Mouse (Mus musculus) embryonic facial prominence, embryonic 14.5 days (tissue): ENCODE results near the gene Cox5a. TPM values are rescaled to one million over a fixed set of nuclear protein-coding genes. Genes with fewer than 3 reads are reported as not detected.

Experiments used
- ATAC-seq: fragments of 200-750 bp; cut with Nextera tagmentation; 2 replicates; pipeline ENCODE4 v1.8.0; 2017; ENCODE audit warnings: low read depth, moderate number of reproducible peaks, moderate TSS enrichment
- DNase-seq: peaks from one replicate; pipeline ENCODE4 v3.0.0-alpha.2; 2015; ENCODE audit warnings: low spot score
- H3K27ac ChIP-seq: fragments of 300-500 bp; sonication (generic); replicated peaks from 2 replicates; pipeline ENCODE4 v1.5.1; 2014; ENCODE audit warnings: low read depth, mild to moderate bottlenecking, low read length, moderate library complexity
- H3K27me3 ChIP-seq: fragments of 300-500 bp; sonication (generic); replicated peaks from 2 replicates; pipeline ENCODE4 v1.6.1; 2014; ENCODE audit warnings: low read length; ENCODE audit not compliant: control insufficient read depth, insufficient read depth
- H3K36me3 ChIP-seq: fragments of 300-500 bp; sonication (generic); 2 replicates; pipeline ENCODE4 v1.6.1; 2014; ENCODE audit warnings: low read length, mixed read lengths; ENCODE audit not compliant: control insufficient read depth, insufficient read depth
- H3K4me1 ChIP-seq: fragments of 300-500 bp; sonication (generic); 2 replicates; pipeline ENCODE4 v1.6.1; 2014; ENCODE audit warnings: antibody characterized with exemption, low read length; ENCODE audit not compliant: control insufficient read depth, insufficient read depth
- H3K4me2 ChIP-seq: fragments of 300-500 bp; sonication (generic); 2 replicates; pipeline ENCODE4 v1.6.1; 2014; ENCODE audit warnings: low read depth, mild to moderate bottlenecking, low read length, moderate library complexity, mixed read lengths
- H3K4me3 ChIP-seq: fragments of 300-500 bp; sonication (generic); 2 replicates; pipeline ENCODE4 v1.5.1; 2014; ENCODE audit warnings: low read depth, mild to moderate bottlenecking, low read length
- H3K9ac ChIP-seq: fragments of 300-500 bp; sonication (generic); 2 replicates; pipeline ENCODE4 v1.6.1; 2014; ENCODE audit warnings: low read depth, mild to moderate bottlenecking, low read length, moderate library complexity, mixed read lengths
- H3K9me3 ChIP-seq: fragments of 300-500 bp; sonication (generic); 2 replicates; pipeline ENCODE4 v1.6.1; 2016; ENCODE audit warnings: low read length; ENCODE audit not compliant: control insufficient read depth
- WGBS: fragments of 180-500 bp; shearing (Covaris S2); extraction: QIAGEN DNeasy Blood & Tissue Kit; methylation state at CpG from one replicate; pipeline ENCODE4 v1.1.7; 2014; 5-methylcytosine and 5-hydroxymethylcytosine counted together
- polyA plus RNA-seq: library from polyadenylated mRNA; unstranded; fragments of >200 nt; fragmentation: Nextera tagmentation; extraction: Ambion mirVana; gene quantifications from 2 replicates; pipeline ENCODE4 v1.2.1, GENCODE M21; 2014

The Cox5a gene
- polyA plus RNA-seq, 1 experiment from 2014 or later: 555 TPM

- Histone ChIP-seq H3K4me2 (peak overlapping the region; percentile 76), H3K4me1 (peaks cover 8% of the 10 kb centered on the region), H3K9me3 (no peaks in the 10 kb centered on the region), H3K27ac (peak overlapping the region; percentile 69), H3K9ac (peak overlapping the region; percentile 96), H3K36me3 (no peaks in the 10 kb centered on the region), H3K27me3 (no peaks in the 10 kb centered on the region), H3K4me3 (peak overlapping the region; percentile 95)
- no peak for DNase-seq
- 22% methylated on average over 16 of the region's 16 CpGs for WGBS
- ATAC-seq: peak; percentile 47
Measured at GRCm38 (mm10) chr9:57520375-57521055, 559 bp upstream of the Cox5a start.

GRCm38 (mm10) chr9:57522114-57522860 lies 1.2 kb downstream of the Cox5a start:
- H3K36me3 ChIP-seq: no peaks in the 10 kb centered on the region
- H3K27ac ChIP-seq: 0 out of 2 replicates have a peak overlapping the region, but pooled peaks have one; percentile 13
- H3K4me1 ChIP-seq: peaks cover 8% of the 10 kb centered on the region
- peak overlapping the region; percentile 96 for H3K9ac ChIP-seq
- ATAC-seq (no peak), DNase-seq (no peak)
- H3K27me3 ChIP-seq: no peaks in the 10 kb centered on the region
- WGBS: 37% methylated on average over 7 of the region's 7 CpGs
- H3K4me3 ChIP-seq: peak overlapping the region; percentile 95
- H3K4me2 ChIP-seq: peak overlapping the region; percentile 76
- no peaks in the 10 kb centered on the region for H3K9me3 ChIP-seq

- Histone ChIP-seq H3K27me3 (no peaks in the 10 kb centered on the region), H3K4me3 (no peak overlapping the region), H3K9me3 (no peaks in the 10 kb centered on the region), H3K9ac (no peak overlapping the region), H3K4me2 (peak overlapping the region; percentile 76), H3K36me3 (no peaks in the 10 kb centered on the region), H3K4me1 (peaks cover 8% of the 10 kb centered on the region), H3K27ac (no peak overlapping the region)
- DNase-seq (no peak), ATAC-seq (no peak)
- WGBS: 81% methylated on average over 4 of the region's 4 CpGs
Measured at GRCm38 (mm10) chr9:57522861-57523246, 1.8 kb downstream of the Cox5a start.

- H3K4me2 ChIP-seq: no peak overlapping the region
- no peaks in the 10 kb centered on the region for H3K27me3 ChIP-seq
- no peaks in the 10 kb centered on the region for H3K9me3 ChIP-seq
- no peak for ATAC-seq
- DNase-seq: peak; percentile 77
- H3K27ac ChIP-seq: no peak overlapping the region
- H3K4me3 ChIP-seq: no peak overlapping the region
- WGBS: 80% methylated on average over 1 of the region's 1 CpGs
- no peak overlapping the region for H3K9ac ChIP-seq
- peaks cover 2% of the 10 kb centered on the region; the same call in 1 of the 2 replicates for H3K36me3 ChIP-seq
- peaks cover 8% of the 10 kb centered on the region for H3K4me1 ChIP-seq
Measured at GRCm38 (mm10) chr9:57523754-57524153, 2.7 kb downstream of the Cox5a start.

GRCm38 (mm10) chr9:57524439-57524838 lies 3.4 kb downstream of the Cox5a start:
- ATAC-seq (no peak), DNase-seq (no peak)
- H3K9me3 ChIP-seq: no peaks in the 10 kb centered on the region

GRCm38 (mm10) chr9:57525516-57525915 lies 4.4 kb downstream of the Cox5a start:
- 84% methylated on average over 2 of the region's 2 CpGs for WGBS
- Histone ChIP-seq H3K4me3 (no peak overlapping the region), H3K27ac (no peak overlapping the region), H3K36me3 (peaks cover 19% of the 10 kb centered on the region), H3K4me2 (no peak overlapping the region), H3K9me3 (no peaks in the 10 kb centered on the region), H3K4me1 (peaks cover 8% of the 10 kb centered on the region), H3K9ac (no peak overlapping the region), H3K27me3 (no peaks in the 10 kb centered on the region)
- DNase-seq: no peak
- ATAC-seq: no peak

More at GRCm38 (mm10) chr9:57524439-57524838, 3.4 kb downstream of the Cox5a start:
- no peaks in the 10 kb centered on the region for H3K27me3 ChIP-seq
- no peak overlapping the region for H3K9ac ChIP-seq
- no peak overlapping the region for H3K4me2 ChIP-seq
- no peak overlapping the region for H3K4me3 ChIP-seq
- peaks cover 8% of the 10 kb centered on the region for H3K4me1 ChIP-seq
- H3K36me3 ChIP-seq: peaks cover 9% of the 10 kb centered on the region; the same call in 1 of the 2 replicates
- H3K27ac ChIP-seq: no peak overlapping the region

GRCm38 (mm10) chr9:57526435-57526834 lies 5.4 kb downstream of the Cox5a start:
- Histone ChIP-seq H3K4me3 (no peak overlapping the region), H3K4me1 (peaks cover 8% of the 10 kb centered on the region), H3K36me3 (peaks cover 26% of the 10 kb centered on the region), H3K9ac (no peak overlapping the region), H3K9me3 (no peaks in the 10 kb centered on the region), H3K27me3 (no peaks in the 10 kb centered on the region), H3K27ac (no peak overlapping the region), H3K4me2 (no peak overlapping the region)
- ATAC-seq (no peak), DNase-seq (no peak)

- no peak overlapping the region for H3K9ac ChIP-seq
- H3K27me3 ChIP-seq: no peaks in the 10 kb centered on the region
- ATAC-seq (no peak), DNase-seq (no peak)
- H3K4me1 ChIP-seq: no peaks in the 10 kb centered on the region
- H3K36me3 ChIP-seq: peaks cover 59% of the 10 kb centered on the region
- H3K9me3 ChIP-seq: no peaks in the 10 kb centered on the region
- no peak overlapping the region for H3K4me2 ChIP-seq
- H3K27ac ChIP-seq: no peak overlapping the region
- WGBS: 79% methylated on average over 1 of the region's 1 CpGs
- H3K4me3 ChIP-seq: no peak overlapping the region
Measured at GRCm38 (mm10) chr9:57531946-57532345, 10.9 kb downstream of the Cox5a start.
